Mouse (Mus musculus): ENCODE measurements around the gene Egr2.

The Egr2 gene

DNA sequence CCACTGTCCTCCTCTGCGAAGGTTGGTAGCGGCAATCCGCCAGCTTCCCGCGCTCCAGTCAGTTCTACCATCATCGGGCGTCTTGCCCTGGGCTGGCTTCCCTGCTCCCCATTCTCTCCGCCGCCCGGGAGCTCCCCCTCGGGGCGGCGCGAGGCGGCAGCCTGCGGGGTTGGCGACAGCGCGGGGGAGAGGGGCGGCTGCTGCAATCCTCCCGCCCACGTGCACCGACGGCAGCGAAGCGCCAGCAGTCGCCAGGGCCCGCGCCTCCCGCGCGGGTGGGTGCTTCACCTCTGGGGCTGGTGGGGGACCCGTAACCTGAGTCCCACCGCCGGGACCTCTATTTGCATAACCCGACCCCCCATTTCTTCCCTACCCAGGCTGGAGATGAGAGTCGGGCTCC is at the start of gene Egr2:
TSS of gene Egr2 (plus strand) at position 220 of the 400 bp plus-strand sequence.
- DNase-seq, result no peak

DNA sequence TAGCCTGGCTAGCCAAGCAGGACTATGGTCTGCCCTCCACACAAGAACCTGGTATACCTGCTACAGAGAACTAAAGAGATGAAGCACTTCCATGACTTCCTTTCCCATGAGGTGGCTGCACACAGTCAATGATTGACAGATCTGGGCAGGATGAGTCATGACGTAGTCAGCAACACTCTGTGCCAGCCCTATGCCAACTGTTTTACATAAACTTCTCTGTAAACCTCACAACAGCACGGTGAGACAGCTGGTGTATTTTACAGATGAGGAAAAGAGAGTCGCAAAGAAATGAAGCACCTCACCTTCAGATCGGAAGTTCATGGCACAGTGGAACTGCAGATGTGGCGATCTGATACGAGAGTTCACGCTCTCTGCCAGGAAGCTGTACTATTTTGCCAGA is 47.8 kb upstream of the Egr2 start:
- DNase-seq, result no peak

DNA sequence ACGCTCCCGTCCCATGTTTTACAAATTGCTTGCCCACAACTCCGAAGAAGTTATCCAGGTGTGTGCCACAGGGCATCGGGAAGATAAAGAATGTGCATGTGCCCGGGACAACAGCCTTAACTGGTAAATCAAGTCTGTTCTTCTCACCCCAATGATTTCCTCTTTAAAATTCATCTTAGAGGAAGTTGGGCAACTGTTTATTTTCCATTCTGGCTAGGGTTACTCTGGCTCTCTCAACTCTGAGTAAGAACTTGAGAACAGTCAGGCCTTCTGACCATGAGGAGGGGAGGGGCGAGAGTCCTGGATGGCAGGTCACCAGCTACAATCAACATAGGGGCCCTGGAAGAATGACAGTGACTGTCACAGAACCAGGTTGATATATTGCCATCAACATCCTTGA is 45.4 kb upstream of the Egr2 start:
- DNase-seq, result peak; percentile 20

DNA sequence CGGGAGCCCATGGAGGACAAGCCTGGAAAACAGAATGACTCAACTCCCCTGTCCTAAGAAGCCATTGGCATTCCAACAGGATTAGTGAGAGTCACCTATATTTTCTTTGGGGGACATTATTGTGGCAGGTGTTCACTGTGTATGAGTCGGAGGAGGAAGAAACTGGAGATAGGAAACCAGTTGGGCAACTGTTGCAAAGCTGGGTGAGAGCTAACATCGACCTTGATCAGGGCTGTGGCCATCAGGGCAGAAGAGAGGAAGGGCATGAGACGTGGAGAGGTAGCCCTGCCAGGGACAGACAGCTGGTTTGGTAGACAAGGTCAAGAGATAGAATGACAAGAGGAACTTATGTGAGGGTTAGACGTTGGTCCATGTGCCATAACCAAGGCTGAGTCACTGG is 44.6 kb upstream of the Egr2 start:
- DNase-seq, result no peak

DNA sequence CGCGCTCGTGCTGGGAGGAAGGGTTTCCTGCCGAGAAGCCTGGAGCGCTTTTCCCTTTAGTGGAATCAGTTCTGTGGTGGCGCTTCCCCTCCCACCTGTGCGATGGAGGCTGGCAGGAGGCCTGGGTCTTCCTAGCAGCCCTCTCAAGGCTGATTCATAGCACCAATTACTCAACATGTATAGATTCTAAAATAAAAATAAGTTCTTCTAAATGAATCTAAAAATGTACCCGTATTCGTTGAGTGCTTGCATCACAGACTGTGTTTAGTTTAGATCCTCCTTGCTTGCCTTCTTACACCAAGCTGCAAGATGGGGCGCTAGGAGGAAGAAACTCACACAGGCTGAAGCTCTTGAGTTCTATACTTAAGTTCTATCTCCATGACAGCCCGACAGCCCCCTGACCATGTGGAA is 43.1 kb upstream of the Egr2 start:
- DNase-seq, result no peak

DNA sequence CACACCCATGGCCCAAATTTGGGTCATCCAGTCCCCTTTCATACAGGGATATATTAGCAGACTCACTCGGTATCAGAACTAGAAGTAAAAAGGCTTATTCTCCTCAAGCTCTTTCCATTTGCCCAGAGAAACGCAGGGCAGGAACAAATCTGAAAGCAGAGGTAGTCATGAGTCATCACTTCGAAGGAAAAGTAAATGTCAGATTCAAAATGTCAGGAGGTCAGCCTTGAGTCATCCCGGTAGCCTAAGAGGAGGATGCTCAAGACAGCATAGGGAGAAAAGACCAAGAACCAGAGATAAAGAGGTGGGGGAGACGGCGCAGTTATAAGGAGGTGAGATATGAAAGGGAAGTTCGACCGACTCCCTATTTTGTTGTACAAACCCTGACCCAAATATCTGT is 41.7 kb upstream of the Egr2 start:
- no peak for DNase-seq

DNA sequence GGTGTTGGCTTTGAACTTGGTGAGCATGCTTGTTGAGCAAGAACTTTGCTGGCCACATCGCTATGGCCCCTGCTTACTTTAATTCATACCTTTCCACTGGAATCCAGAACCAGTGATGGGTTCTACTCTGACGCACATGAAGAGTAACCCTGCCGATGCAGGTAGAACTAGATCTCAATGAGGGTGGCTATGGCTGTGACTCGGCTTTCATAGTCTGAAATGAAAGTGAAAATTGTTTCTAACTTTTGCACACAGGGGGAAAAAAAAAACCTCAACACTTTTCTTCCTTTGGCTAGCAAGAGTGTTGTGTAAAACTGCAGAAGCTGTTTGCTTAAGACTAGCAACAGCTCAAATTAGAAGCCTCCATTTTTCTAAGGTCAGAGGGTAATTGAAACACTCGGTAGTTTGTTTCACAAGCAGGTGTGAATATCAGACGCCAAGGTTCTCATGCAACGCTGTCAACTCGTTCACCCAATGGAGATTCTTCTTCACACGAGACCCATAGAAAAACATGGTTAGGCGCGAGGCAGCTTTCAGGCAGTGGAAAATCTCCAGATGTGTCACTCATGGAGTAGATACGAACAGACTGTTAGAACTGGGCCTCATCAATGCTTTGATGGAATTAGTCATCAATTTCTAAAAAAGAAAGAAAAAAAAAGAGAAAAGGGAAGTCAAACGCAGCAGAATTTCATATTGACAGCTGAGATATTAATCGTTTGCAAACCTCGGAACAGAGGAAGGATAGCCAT is 38.0 kb upstream of the Egr2 start:
- no peak for DNase-seq

DNA sequence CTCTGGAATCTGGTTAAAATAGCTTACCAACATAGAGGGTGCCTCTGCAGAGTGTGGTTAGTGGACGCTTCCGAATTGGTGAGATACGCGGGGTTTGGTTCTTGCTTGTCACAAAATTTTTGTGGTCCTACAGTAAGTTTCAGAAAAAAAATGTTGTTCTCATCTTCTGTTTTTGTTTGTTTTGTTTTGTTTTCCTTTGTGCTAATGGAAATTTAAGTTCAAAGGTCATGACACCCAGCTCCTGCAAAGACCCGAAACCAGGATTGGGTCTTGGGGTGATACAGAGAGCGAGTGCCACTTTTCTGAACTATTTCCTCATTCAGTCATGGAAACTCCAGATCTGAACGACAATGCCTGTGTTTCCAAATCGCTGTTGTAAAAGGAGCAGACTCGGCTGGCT is 37.3 kb upstream of the Egr2 start:
- DNase-seq, result no peak

DNA sequence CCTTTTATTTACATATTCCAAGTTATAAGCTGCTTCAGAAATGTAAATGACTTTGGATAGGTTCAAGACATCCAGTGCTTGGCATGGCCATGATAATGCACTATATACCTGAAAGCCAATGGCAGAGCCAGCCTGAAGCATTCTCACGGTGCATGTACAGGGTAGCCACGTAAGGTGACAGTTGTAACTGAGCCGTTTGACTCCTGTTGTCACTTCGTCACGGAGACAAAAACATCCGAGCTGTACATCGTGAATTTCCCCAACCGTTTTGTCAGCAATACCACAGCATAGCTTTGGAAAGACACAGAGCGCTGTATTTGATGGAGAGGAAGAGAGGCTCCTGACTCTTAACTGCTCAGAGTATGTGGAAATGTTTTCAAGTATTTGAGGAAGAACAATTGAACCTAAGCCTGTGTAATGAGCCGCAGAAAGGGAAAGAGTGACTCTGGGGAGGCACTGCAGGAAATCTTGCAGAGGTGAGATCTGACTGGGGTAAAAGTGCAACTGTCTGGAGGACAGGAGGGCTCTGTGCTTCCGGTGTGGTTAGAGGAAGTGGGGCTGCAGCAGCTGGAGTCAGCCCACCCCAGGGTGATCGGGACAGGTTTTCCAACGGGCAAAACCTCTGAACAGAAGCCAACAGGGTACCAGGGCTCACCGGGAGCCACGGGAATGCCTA is 31.8 kb upstream of the Egr2 start:
- peak; percentile 6 for DNase-seq

DNA sequence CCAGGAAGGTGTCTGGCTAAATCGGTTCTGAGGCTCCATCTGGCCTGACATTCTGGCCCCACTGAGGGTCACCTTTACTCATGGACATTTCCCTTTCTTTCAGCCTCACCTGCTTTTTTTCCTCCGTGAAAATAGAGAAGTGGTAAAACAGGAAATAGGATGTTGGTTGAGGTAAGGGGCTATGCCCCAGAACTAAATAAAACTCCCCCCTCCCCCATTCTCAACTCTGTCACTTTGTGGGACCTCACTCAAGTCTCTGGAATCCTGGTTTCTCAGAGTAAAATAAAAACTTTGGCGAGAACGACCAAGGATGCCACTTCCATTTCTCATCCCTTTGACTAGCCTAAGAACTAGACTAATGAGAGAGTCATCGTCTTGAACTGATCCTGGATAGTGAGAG is 31.2 kb upstream of the Egr2 start:
- DNase-seq, result no peak

DNA sequence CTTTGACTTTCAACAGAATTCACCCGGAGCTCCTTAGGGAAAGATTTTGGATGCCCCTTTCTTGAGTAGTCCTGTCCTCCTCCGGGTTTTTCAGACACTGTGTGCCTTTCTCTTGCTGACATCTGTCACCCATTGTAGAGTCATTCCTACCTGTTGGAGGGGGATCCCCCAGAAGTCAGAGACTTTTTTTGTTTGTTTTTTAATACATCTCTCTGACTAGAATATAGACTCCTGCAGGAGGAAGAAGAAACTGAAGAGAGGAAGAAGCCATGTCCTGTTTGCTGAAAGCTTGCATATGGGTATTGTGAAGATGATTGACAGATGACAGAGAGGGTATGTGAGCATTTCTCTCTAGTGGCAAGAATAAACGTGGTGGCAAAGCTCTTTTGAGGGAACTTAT is 30.0 kb upstream of the Egr2 start:
- no peak for DNase-seq

DNA sequence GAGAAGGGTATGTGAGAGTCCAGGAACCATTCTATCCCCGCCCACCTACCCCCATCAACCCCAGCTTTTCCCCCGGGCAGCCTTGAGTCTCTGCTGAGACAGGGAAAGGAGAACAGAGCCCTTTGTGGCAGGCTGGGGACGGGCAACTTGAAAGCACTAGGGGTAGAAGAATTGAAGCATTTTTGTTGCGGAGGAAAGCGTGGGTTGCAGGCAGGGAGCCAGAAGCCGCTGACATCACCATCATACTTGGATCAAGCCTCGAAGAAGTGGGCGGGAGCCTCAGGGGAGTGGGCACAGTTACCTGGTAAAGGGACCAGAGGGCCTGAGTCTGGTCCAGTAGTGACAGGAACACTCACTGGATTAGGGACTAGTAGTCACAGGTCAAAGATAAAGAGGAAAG is 23.1 kb upstream of the Egr2 start:
- DNase-seq, result no peak

DNA sequence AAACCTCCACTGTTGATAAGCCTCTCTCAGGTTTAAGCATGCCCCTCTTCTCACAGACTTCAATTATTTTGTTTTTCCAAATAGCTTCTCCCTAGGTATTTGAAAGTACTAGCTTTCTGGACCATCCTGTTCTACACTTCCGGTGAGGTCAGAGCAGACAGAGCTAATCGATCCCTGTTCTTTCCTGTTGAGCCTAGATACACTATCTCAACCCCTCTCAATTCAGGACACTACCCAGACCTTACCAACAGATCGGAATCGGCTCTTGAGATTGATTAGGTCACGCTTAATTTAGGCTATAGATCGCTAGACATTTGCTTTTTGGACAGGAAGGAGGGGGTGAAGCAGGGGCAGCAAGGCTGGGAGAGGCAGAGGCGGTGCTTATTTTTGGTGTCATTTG is 22.4 kb upstream of the Egr2 start:
- DNase-seq, result no peak

DNA sequence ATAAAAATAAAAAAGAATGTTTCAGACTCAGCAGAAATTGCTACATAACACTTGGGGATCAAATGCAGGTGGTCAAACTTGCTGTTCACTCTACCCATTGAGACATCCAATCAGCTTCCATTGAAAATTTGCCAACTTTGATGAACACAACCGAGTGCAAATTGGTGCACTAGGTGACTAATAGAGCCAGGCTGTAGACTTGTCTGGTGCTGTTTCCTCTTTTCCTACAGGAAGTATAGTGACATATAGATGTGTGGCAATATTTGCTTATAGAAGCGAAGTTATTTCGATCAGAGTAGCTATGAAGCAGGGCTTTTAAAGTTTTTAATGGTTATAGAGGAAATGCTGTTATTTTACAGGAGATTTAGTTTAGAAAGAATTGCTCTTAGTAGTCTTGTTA is 16.5 kb upstream of the Egr2 start:
- no peak for DNase-seq

DNA sequence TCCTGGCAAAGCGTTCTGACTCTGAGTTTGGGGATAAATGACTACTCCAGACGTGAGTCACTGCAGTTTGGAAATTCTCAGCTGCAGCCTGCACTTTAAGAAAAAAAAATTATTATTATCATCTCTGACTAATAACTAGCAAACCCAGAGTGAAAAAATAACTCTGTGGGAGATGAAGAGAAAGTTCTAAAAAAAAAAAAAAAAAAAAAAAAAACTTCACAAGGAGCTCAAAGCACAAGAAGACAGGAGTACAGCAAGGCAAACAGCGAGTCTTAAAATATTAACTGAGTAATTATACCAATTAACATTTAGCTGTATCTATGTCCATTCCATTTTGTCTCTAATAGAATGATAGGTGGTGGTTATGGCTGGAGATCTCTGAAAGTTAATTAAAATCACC is 11.1 kb upstream of the Egr2 start:
- no peak for DNase-seq

DNA sequence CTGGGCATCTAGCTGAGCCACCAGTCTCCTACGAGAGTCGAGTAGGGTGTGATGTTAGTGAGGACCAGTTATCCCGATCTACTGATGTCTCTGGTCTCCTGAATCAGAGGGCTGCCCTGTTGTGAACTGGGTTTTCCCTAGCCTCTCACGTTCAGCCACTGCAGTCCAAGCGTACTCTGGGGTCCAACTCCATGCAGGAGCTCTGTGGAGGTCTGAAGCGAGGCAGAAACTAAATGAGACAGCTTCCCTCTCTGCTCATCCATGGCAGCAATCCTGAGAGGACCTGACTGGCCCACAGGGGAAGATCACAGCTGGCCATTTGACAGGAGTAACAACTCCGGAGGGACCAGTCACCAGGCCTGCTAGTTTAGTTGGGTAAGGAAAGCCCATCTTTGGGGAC is 10.6 kb upstream of the Egr2 start:
- DNase-seq, result no peak

DNA sequence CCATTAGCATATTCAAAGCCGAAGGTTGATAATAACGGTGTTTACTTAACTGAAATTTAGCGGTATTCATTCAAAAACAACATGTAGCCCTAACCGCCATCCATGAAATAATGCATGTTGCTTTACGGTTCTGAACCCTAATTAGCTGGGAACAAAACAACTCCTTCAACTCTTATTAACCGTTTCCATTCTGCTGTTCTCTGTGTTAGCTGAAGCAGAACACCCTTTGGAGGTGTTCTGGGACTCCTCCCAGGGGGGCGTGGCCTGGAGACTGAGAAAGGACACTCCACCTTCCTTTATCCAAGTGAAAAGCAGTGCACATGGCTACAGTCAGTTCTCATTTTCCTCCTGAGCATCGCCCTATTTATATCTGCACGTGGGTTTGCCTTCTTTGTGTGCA is 8.8 kb upstream of the Egr2 start:
- no peak for DNase-seq

DNA sequence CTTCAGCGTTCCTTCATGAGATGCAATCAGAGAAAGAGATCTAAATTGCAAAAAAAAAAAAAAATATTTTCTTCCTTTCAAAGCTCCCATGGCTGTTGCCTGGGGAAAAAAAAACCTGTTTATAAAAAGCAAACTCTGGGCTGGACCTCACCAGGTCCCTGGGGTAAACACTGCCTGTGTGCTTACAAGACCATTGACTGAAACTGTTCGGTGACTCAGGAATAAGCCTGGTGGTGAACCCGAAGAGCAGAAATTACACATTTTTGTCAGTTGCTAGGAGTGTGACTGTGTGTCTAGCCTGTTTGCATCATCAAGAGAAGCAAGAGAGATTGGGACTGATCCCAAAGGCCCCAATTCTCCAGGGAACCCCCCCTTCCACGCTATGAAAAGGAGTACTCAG is 5.5 kb upstream of the Egr2 start:
- no peak for DNase-seq

DNA sequence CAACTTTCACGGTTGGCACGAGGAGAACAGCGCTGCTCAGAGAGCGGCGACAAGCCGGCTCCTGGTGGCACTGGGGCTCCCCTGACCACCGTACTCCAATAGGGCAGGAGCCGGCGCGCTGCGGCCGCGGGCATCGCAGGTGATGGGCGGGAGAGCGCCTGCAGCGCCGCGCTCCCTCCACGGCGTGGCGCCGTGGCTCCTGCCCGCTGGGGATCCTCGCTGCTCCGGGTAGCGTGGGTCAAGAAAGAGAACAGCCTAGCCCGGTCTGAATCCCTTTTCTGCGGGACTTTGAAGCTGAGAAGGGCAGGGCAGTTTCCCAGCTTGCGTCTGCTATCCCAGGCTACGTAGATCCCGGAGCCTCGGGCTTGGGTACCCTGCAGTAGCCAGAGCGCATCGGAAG is 697 bp downstream of the Egr2 start:
- peak; percentile 83 for DNase-seq

DNA sequence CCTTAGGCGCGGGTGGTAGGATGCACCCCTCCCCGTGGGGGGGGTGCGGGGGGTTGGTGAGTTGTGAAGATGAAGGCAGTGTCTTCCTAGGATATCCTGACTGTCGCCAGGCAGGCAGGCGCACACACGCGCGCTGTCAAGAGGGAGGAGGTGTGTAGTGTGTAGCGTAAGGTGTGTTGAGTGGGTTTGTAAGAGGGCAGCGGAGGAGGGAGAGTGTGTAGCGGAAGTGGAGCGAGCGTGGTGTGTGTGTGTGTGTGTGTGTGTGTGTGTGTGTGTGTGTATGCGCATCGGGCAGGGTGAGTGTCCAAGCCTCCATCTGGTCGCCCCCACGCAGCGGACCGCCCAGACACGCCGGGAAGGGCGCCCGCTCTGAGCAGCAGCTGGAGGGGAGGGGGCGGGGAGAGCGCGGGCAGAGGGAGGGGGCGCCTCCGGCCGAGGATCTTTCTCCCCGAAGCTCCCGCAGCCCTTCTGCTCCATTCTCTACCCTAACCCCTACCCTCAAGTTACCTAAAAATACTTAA is 1.4 kb downstream of the Egr2 start:
- DNase-seq, result peak; percentile 54

DNA sequence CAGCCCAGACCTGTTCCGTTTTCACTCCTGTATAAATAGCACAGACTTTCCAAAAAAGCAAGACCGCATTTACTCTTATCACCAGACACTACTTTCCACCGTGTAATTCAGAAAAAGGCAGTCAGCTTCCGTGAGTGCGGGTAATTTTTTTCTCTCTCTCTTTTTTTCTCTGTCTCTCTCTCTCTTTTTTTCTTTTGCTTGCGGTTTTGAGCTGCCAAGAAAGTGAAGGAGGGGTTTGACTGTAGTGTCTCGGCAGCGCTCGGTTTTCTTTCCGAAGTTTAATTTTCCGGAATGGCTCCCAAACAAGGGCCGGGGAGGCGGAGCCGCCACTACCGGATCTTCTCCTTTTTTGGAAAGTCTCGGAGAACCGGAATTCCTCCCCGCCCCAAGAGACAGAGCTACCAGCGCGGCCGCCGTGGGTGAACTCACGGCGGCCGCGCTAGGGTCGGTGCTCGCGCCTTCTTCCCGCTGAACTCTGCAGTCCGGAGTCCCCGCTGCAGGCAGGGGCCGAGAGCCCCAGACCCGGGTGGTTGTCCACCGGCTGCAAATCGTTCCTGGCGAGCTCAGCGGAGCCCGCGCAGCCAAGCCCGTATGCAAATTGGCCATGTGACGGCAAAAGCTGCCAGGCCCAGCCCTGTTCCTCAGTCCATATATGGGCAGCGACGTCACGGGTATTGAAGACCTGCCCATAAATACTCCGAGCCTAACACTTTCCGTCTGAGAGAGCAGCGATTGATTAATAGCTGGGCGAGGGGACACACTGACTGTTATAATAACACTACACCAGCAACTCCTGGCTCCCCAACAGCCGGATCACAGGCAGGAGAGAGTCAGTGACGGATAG is 2.1 kb downstream of the Egr2 start:
- peak; percentile 97 for DNase-seq

DNA sequence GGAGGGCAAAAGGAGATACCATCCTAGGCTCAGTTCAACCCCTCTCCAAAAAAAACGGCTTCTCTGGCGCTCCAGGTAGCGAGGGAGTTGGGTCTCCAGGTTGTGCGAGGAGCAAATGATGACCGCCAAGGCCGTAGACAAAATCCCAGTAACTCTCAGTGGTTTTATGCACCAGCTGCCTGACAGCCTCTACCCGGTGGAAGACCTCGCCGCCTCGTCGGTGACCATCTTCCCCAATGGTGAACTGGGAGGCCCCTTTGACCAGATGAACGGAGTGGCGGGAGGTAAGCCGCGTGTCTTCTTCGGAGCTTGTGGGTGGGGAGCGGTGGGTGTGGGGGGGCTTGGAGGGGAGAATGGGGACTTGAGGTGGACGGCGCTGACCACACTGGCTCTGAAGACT is 2.8 kb downstream of the Egr2 start:
- DNase-seq, result no peak

DNA sequence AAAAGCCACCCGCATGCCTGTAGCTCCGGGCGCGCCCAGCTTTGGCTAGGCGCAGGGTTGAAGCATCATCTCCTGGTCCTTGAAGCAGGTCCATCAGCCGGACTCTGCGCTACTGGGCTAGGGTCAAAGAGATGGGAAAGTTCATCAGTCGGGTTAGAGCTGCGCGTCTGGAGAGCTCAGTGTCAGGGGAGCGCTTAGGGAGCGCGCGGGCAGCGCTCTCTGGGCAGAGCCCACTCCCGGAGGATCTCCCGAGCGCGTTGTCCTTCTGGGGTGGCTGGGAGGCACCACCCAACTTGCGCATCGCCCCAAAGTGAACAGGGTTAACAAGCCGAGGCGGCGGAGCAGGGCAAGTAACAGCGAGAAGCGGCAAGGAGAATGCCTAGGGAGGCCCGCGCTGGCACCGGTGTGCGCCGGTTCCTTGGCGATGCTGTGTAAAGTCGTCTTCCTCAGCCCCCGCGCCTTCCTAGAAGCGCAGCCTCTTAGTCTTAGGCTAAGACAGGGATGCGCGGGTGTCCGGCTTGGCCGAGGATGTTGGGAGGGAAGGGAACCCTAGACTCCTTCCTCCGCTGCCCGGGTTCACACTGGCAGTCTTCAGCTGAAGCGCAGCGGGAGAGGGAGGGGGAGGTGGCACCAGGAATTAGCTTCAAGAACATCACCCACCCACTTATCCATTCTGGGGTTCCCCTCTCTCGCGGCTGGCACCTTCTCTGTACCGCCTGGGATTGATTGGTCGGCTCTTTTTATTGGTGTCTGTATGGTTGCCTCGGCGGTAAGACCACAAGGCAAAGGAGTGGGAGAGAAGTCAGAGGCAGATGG is 3.5 kb downstream of the Egr2 start:
- DNase-seq, result no peak

All from lung, postnatal 36 days (tissue).